Mouse (Mus musculus) ES-Bruce4 (cell line): Measurements from ENCODE around the gene Snx29.

Experiments
- CTCF ChIP-seq: IDR thresholded peaks from one replicate; pipeline ENCODE4 v1.8.1; 2011; ENCODE audit warnings: low read depth, low read length
- EP300 ChIP-seq: IDR thresholded peaks from 2 replicates; pipeline ENCODE4 v1.6.1; 2011; ENCODE audit warnings: low read depth, low read length; ENCODE audit not compliant: insufficient read depth

DNA sequence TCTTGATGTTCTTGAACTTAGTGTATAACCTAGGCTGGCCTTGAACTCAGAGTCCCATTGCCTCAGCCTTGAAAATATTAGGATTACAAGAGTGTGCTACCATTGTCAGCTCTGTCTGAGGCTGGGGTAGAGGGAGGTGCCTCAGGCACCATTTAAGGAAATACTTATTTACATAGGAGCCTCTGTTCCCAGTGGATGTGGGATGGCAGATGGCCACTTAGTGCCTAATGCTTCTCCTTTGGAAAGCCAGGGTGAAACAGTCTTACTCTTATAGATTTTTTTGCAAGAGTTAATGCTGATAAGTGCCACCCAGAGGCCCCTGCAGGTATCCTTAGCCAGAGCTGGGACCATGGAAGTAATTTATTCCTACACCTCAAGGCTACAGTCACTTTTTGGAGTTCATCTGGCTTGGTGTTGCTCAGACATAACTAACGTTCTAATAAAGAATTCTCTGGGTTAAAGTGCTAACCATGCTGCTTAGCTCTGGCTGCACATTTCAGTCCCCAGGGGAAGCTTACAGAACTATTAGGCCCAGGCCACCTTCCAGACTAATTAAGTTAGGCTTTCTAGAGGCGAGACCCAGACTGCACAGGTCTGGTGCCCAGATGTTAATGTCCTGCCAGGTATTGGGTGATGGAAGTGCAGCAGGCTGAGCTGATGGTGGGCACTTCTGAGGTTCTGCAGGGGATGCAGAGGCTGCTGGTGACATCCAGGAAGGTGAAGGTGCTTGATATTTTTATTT lies 135.1 kb downstream of the Snx29 start:
- no peak for TF ChIP-seq CTCF
- no peak for TF ChIP-seq EP300
